Mouse (Mus musculus) c-Kit-positive CD71-negative TER-119-negative erythroid progenitor cells, embryonic 14.5 days (primary cell): ENCODE data around the gene Herc2.

Source experiments
- DNase-seq: peaks from one replicate; pipeline ENCODE4 v3.0.0-alpha.2; 2013; ENCODE audit warnings: low read depth

The Herc2 gene

DNA sequence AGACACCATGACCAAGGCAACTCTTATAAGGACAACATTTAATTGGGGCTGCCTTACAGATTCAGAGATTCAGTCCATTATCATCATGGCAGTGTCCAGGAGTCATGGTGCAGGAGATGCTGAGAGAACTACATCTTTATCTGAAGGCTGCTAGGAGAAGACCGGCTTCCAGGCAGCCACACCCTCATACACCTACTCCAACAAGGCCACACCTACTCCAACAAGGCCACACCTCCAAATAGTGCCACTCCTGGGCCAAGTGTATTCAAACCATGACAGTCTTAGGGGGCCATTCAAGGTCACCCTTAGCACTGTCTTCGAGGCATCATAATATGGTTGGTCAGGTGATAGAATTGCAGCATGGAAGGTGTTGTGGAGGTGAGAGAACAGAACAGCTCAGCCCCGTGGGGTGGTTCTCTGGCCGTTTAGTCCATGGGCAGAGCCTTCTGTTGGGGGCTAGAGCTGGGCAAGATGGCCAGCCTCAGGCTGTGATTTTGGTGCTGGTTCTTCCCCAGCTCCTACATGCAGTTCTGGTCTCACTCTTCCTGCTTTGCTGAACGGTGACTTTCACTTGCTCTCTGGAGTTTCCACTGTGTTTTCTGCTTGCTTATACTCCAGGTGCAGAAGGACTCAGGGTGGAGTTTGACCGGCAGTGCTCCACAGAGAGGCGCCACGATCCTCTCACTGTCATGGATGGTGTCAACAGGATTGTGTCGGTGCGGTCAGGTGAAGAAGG lies 151.7 kb downstream of the Herc2 start:
- no peak for DNase-seq

DNA sequence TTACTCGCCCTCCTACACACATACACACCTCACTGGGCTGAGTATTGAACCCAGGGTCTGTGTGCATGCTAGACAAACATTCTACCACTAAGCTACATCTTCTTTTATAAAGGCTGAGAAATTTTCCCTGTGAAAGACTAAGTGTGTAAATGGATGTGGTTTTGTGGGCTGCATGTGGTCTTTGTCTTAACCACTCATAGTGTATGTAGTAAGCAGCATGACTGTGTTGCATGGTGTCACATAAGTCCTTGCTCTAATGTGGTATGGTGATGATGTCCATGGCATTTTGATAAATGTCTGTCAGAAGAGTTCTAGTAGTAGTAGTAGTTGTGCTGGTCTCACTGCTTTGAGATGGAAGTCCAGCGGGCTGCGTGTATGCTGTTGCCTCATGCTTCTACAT lies 152.8 kb downstream of the Herc2 start:
- DNase-seq: no peak

DNA sequence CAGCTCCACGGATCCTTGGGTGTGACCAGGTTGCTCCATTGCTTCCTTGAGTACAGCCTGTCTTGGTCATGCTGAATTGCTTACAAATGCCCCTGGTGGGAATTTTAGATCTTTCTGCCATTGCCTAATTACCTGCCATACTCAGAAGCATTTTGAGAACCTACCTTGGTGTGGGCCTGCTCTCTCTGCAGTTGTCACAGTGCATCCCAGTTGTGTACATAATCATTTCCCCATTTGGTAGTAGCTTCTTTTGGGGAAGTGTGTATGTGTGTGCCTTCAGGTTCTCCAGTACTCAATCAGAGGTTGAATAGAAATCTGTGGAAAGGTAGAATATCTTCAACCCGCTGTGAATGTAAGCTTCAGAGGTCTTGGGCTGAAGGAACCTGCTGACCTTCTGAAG lies 153.3 kb downstream of the Herc2 start:
- DNase-seq: no peak

DNA sequence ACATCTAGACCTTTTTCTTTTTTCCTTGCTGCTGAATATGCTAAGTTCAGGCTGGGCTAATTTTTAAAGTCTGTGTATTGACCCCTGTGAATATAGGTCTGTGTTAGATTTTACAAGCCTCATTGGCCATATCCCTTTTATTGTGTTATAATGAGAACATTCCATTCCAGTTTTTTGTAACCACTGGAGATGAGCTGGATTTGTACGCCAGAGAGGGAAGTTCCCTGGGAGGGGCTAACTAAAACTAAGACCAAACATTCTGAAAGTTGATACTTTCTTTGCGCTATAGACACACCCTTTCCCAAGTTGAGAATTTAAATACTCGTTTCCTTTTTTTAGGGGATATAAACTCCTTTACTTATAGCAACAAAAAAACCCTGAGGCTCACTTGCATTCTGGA lies 154.9 kb downstream of the Herc2 start:
- no peak for DNase-seq

DNA sequence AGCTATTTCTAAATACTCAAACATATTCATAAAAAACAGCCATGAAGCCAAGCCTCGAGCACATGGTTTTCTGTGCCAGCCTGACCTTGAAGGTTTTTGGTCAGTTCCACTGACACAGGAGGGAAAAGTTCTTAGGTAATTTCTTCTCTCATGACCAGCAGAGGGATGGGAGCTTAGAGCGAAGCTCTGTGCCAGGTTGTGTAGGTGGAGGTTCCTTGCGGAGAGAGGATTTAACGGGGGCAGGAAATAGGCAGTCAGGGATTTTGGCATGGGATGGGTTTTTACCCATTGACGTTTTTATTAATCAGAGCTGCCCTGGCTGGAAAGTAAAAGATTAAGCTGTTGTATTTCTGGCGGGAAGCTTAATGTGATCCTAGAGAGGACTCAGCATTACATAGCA lies 170.8 kb downstream of the Herc2 start:
- no peak for DNase-seq

DNA sequence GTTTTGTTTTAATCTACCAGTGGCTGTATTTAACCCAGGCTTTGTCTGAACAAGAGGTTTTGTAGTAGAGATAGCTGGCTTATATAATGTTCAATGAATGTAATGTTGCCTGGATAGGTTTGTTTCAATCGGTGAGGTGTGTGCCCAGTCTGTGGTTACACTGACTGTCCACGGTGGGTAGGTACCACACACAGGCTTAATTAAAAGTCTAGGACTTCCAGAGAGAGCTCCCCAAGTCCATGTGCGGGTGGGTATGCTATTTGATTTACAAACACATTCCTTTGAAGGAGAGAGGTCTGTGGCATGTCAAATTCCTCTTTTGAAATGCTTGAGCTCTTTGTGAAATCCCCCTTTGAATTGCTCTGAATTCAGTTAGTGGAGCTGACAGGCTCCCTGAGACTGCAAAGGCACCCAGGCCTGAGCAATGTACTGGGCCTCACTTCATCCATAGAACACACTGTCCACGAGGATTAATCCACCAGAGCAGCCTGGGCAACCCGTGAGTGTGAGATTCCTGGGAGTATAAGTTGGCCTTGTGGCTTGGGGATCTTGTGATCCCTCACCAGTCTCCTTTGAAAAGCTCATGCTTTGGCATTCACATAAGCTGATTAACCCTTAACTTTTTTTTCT lies 185.9 kb downstream of the Herc2 start:
- DNase-seq: no peak

DNA sequence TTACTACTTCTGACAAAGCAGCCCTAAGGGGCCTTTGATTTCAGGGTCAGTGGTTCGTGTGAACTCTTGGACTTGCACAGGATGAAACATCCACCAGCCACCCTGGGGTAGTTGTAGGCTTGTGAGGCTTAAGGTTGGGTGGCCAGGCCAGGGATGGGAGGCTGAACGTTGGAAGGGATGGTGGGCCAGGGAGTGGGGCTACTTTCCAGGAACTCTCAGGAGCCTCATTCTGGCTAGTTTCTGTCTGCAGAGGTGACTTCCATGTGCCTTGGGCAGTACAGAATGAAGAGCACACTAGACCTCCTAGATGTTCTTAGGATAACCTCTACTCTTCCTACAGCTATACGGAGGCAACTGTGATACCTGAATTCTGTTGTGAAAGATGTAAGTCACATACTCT lies 186.6 kb downstream of the Herc2 start:
- DNase-seq: no peak

DNA sequence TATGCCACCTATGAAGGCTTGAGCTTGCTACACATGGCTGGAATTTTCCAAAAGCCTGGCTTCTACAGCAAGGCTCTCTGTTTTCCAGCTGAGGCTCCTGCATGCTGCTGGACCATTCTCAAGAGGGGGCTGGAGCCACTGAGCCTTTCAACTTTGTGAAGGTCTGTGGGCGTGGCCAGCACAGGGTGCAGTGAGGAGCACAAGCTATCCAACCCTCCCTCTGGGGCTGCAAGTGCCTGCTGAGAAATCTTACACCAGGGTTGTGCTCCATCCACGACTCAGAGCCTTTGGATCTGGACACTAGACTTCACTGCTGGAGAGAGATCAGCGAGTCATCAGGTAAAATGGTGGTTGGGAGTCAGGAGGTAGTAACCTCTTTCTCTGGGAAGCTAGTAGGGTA lies 189.5 kb downstream of the Herc2 start, which contains the start of gene Oca2:
Gene Oca2 (plus strand): TSS at position 218 of the 400 bp plus-strand sequence.
- DNase-seq: no peak

DNA sequence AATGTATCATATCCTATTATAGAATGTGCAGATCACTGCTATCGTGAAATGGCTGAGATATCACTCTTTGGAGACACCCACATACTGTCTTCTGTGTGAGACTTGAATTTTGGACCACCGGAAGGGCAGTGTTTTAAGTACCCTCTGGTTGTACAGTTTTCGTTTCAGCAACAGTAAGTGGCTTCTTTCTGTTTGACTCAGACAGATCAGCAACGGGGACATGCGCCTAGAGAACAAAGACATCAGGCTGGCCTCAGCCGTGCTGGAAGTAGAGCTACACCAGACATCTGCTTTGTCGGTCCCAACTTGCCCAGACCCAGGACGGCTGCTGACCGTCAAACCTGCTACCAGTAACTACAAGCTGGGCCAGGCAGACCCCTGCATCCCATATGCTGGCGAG lies 204.6 kb downstream of the Herc2 start:
- no peak for DNase-seq

DNA sequence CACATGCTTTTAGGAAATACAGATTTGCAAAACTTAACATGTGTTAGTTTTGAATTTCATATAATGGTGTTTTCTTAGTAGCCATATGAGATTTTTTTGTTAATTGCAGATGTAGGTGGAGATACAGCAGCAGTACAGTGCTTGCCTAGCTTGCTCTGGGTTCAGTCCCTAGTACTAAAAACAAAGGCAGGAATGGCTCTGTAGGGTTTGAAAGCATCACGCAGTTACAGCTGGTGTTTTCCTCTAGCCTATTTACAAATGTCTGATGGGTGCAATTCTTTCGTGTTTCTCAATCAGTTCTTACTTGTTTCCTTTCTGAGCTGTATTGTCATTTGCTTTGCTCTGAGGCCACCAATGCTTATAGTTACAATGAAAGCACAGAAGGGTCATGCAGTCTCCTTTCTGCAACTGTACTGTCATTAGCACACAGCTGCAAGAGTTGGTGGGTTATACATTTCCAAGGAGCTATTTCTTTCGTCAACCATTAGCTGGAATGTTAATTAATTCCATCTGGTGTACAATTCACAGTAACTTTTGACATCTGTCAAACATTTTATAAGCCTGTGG lies 208.0 kb downstream of the Herc2 start:
- no peak for DNase-seq

DNA sequence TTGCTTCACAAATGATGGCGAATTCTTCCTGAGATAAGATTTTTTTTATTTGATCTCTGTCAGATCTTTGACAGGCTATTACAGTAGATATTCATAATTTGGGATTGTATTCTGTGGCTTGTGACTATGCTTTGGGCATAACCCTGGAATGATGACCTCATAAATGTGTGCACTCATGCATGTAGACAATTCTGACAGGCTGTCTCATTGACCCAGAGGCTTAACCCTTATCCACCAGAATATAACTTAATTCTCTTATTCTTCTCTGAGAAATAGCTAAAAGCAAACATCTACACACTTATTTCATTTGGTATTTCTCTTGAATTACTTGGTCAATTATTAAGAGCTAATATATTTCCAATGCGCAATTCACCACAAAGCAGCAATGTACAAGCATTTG lies 227.5 kb downstream of the Herc2 start:
- no peak for DNase-seq
